Mouse (Mus musculus): ENCODE measurements around the gene Fopnl.

DNA sequence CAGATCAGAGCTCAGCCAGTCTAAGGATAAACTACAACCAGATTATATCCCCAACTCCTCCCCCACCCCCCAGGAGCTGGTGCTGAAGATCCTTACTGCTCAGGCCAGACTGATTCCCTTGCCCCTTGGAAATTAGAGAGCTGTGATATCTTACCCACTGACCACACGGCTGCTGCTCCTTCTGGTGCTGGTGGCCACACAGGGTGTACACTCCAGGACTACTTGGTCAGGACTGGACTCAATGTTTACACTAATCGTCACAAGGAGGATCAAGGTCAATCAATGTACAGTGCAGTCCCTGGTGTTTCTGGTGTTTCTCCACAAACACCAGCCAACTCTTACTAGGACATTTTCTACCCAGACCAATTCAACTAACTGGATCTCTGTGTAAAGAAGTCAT lies 40.7 kb upstream of the Fopnl start:
- TF ChIP-seq TAL1 (IDR thresholded peaks at IDR 0.05; ENCODE audit: low read length) (no peak), BHLHE40 (IDR thresholded peaks at IDR 0.05; ENCODE audit: borderline replicate concordance, low read depth, low read length) (no peak), ETS1 (IDR thresholded peaks at IDR 0.05; ENCODE audit: low read depth, low read length) (no peak), CTCF (IDR thresholded peaks at IDR 0.05 in 2 of 3, conservative IDR thresholded peaks at IDR 0.05 in 1 of 3; ENCODE audit: control insufficient read depth in 1 of 3, insufficient read depth in 1 of 3, low read depth in 2 of 3, low read length in 3 of 3, poor library complexity in 1 of 3, severe bottlenecking in 1 of 3) (no peak), POLR2A (IDR thresholded peaks at IDR 0.05; ENCODE audit: control insufficient read depth in 1 of 2, insufficient read depth in 1 of 2, low read depth in 1 of 2, low read length in 2 of 2, poor library complexity in 1 of 2) (no peak), ZC3H11A (IDR thresholded peaks at IDR 0.05; ENCODE audit: low read depth, low read length) (no peak), MAFK (IDR thresholded peaks at IDR 0.05; ENCODE audit: borderline replicate concordance, low read depth, low read length) (no peak), EP300 (IDR thresholded peaks at IDR 0.05; ENCODE audit: low read depth in 1 of 2, low read length in 2 of 2) (no peak), USF2 (IDR thresholded peaks at IDR 0.05; ENCODE audit: borderline replicate concordance in 1 of 2, insufficient read depth in 1 of 2, low read depth in 1 of 2, low read length in 2 of 2) (no peak), CHD2 (IDR thresholded peaks at IDR 0.05; ENCODE audit: low read length) (no peak), GABPA (IDR thresholded peaks at IDR 0.05; ENCODE audit: low read depth, low read length) (no peak), MAX (IDR thresholded peaks at IDR 0.05; ENCODE audit: low read length) (no peak), ELF1 (IDR thresholded peaks at IDR 0.05; ENCODE audit: low read depth, low read length) (no peak)

Data from MEL (cell line).